Mouse (Mus musculus): ENCODE data around the gene Alpk3.

GRCm38 (mm10) chr7:81131864-81132263 is 74.5 kb downstream of the Alpk3 start:
- TF ChIP-seq FLI1 (IDR thresholded peaks at IDR 0.05; ENCODE audit: low read length): no peak
- TF ChIP-seq GATA1 (IDR thresholded peaks at IDR 0.05; ENCODE audit: borderline replicate concordance, low read length): no peak

Data from megakaryocyte, embryonic 14.5 days (primary cell).